Mouse (Mus musculus): ENCODE measurements around the gene Ubl3.
A peak's percentile ranks its signal among the peaks of the same experiment; 100 is the strongest.

Ubl3 gene

DNA sequence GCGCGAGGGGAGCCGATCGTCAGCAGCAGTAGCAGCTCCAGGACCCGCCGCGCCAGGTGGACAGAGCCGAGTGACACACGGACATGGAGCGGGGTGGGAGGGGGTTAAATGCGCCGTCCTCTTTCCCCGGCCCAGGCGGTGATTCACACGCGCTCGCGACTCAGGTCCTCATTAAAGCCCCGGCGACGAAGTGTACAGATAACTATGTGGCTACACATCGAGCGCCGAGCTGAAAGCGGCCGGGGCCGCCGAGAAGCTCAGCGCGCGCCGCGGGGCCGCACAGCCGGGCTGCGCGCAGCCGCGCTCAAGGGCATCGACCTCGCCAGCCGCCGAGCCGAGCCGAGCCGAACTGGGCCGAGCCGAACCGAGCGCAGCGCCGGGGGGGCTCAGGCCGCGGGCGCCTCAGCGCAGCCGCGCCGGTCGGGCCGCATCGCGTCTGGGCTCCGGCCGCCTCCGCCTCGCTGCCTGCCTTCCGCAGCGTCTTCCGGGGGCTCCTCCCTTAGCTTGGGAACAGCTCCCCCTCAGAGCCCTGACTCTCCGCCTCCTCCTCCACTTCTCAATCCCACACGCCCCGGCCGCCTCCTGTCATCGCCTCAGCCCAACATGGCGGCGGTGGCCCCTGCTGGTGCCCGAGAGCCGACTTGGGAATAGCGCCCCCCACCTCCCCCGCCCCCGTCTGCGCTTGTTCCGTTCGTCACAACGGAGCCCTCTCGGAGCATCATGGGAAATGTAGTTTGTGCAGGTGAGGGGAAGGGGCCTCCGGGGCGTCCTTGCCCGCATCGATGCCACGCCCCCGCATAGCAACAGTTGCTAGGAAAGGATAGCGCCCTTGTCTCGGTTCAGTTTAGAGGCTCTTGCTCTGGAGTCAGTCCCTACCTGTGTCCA lies at the start of gene Ubl3:
Ubl3 (minus strand) TSS at position 603 of the 885 bp plus-strand sequence.
- peak; percentile 97 for DNase-seq (ENCODE audit: low read depth, low spot score)

DNA sequence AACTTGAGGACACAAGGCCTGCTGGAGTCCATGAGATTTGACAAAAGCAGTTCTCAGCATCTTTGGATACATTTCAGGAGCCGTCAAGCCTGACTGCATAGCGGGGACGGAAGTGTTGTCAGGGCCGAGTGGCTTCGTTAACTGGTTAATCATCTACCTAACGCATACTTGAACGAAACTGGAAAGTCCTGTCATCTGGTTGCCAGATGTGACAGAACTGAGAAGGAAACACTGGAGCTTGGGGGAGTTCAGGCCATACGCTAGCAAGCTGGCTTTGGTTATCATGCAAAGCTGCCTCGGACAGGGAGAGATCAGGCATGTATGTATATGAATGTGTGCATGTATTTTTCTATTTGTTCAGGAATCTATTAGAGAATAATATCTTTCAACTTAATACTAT lies 45.8 kb upstream of the Ubl3 start:
- DNase-seq (ENCODE audit: low read depth, low spot score) = no peak

DNA sequence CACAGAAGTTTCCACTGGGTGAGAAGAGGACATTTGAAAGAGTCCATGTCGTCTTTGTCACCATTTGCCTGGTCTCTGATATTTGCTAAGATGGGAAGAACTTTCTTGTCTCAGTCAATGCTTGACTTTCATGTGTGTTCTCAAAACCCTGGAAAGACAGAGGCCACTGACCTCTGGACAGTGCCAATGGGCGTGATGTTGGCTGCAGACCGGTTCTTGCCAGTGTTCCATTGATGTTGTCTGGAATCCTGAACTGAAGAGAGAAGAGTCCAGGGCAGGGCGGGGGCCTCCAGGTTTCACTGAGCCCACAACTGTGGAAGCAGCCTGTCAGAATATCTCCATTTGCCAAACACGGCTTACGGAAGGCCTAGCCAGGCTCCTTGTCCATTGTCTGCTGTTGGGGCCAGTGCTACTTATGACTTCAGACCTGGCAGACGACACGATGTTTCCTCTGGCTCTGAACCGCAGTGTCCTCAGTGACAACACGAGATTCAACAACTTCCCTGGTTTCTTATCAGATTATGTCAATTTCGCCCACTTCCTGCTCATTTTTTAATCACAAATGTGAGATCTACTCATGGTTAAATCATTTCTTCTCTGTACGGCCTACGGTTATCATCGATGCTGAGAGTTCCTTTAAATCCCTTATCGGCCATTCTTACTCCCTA lies 43.6 kb upstream of the Ubl3 start:
- DNase-seq (ENCODE audit: low read depth, low spot score) = no peak

DNA sequence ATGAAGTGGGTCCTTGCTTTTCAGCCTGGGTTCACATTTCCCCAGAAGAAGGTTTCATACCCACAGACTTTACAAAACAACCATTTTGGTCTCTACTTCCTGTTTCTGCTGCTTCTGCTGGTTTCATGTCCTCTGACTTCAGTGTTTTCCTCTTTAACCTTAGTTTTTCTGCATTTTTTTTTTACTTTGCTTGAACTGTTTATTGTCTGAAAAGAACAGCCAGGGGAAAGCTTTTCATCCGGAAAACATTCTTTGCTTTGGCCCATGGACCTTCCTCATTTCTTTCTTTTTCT lies 42.8 kb upstream of the Ubl3 start:
- DNase-seq (ENCODE audit: low read depth, low spot score) = no peak

DNA sequence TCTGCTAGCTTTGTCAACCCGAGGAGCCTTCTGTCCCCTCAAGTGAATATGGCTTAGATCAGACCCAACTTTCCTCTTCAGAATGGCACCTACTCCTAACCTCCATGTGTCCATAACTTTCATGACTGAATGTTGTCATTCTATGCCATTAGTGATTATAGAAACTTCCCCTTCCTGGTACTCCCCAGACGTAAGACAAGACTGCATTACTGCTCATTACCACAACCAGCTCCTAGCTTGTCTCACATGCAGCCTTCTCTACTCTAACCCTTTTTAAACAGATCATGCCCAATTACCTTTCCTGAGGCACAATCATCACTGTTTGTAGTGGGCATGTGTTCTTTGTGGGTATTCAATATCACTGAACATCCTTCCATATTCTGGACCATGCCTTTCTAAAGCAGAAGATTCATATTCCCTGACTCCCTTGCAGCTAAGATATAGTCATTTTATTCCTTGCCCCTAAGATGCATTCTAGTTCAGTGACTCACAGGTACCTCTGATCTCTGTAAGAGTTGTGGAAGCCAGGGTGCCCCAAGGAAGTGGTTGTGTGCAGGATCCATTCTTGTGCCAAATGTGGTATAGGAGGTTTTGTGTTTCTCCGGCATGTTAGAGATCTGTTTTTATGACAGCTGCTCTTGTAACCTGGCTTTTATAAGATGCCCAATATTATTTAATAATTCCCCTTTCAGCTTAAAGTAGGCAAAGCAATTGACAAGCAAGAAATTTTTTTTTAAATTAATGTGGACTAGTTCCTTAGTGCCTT lies 42.3 kb upstream of the Ubl3 start:
- DNase-seq (ENCODE audit: low read depth, low spot score) = no peak

DNA sequence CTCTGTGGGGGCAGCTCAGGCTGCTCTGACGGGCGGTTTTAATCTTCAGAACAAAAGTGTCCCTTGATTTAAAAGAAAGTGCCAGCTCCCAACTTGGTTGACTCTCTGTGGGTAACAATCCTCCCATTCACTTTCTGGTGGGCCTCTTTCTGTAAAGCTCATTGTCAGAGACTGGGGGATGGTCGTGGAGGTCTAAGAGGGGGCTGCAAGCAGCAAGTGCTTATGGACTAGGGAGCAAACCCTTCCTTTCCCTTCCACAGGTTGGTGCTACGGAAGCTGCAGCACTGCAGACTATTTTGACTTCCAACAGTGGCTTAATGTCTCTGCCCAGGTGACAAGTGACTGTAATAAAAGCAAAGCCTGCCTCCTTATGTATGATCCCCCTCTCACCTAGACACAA lies 41.0 kb upstream of the Ubl3 start:
- DNase-seq (ENCODE audit: low read depth, low spot score) = no peak

DNA sequence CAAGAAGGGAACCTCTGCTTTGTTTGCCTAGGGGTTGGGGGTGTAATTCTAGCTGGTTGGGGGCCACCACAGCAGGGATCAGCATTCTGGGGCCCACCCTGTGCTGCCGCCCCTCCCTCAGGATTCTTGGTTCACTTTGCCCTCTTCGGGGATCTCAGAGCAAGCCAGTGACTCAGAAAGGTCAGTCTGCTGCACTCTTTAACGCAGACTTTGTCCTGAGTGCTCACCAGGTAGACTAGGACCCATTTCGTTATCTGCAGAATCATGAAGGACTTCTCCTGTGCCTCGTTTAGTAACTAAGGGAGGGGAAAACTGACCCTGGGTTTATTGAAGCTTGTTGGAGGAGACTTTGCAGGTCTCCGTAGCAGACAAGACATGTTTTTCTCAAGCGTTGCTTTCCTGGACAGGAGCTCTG lies 38.9 kb upstream of the Ubl3 start:
- no peak for DNase-seq (ENCODE audit: low read depth, low spot score)

DNA sequence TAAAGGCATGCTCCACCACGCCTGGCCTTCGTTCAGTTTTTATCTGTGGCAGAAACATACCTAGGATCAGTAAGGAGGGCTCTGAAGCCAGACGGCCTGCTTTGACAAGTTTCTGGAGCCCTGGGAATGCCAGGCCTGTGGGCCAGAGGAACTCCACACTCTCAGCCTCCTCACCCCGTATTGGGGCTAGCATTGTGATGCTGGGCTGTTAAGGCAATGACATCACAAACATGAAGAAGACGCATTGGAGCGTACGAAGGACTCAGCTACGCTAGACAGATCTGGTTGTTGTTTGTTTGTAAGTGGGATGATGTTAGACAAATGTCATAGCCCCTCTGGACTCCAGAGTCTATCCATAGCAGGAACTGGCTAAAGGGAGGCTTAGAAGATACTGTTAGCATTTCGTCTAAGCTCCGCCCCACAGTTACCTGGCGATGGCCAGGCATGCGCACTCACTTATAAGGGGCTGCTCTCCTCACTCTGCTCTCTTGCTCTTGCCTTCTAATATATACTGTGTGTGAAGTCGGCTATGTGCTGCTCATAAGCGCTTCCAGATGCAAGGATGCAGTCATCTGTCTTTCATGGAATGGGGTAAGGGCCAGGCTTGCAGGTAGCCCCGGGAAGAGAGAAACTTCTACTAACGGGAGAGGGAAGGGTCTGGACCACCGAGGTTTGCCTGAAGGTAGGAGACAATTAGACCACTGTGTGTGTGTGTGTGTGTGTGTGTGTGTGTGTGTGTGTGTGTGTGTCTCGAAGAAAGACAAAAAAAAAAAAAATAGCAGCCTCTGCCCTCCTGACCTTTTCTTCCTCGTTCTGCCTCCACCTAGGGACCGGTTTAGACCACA lies 38.2 kb upstream of the Ubl3 start:
- no peak for DNase-seq (ENCODE audit: low read depth, low spot score)

DNA sequence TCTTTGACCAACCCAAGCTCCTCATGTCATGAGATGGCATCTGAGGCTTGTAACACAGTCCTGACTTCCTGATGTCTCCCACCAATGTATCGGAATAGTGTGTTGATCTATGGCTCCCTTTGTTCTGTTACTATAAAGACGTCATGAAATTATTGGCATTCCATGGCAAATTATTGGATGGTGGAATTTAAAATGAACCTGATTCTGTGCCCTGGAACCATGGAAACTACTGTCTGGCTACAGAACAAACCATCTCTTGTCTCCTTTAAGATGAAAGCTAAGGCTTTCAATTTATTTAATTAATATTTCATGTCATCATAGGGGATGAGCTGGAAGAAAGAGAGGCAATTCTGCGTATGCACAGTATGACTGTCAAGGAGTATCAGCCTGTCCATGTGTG lies 36.4 kb upstream of the Ubl3 start:
- no peak for DNase-seq (ENCODE audit: low read depth, low spot score)

DNA sequence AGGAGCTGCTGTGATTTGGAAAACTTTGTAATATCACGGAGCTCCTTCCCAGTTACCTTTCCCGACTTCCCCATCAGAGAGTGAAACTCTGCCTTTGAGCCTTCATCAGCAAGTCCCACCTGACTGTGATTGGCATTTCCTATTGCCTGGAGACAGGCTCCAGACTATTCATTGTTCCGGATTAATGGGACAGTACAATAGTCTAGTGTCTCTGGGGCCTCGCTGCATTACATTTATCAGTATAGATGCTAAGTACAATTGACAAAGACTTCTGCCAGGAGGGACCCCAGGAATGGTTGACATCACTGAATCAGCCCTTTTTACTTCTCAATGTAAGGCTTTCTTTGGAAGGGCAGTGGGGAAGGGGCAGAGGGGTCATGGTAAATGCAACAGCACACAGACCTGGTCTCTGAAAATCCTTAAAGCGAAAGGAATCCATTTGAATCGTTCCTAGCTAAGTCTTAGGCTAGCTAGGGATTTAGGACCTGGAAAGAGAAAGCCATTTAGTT lies 35.6 kb upstream of the Ubl3 start:
- DNase-seq (ENCODE audit: low read depth, low spot score) = no peak

DNA sequence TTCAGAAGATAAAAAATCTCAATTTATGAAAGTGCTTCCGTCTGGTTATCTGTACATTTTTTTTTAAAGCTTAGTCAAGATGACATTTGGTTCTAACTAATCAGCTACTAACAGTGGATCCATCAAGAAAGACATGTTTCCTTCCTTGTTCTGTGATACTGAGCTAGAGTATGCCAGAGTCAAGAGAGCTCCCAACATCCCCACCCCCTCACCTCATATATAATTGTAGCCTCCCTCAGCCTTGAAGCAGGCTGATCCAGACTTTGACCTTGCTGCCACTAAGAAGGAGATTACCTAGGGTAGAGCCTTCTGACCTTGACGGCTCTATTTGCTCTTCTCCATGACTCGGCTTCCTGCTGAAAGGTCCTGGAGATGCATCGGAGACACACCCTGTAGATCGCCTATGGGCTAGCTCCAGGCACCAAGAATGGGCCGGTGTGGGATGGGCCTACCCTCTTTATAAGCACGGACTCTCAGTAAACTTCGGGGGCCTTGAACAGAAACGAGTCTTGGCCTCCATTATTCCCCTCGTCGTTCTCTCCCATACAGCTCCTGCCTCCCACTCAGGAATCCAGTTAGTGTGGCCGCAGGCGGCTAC lies 27.9 kb upstream of the Ubl3 start:
- no peak for DNase-seq (ENCODE audit: low read depth, low spot score)

DNA sequence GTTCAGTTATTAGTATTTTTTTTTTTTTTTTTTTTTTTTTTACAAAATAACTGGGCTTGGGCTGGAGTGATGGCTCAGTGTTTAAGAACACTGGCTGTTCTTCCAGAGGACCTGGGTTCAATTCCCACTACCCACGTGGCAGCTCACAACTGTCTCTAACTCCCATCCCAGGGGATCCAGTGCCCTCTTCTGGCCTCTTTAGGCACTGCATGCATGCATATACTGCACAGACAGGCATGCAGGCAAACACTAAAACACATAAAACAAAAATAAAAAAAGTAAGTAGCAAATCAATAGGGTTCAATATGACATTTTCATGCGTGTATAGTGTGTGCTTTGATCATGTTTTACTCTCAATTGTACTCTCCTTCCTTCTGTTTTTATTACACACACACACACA lies 26.6 kb upstream of the Ubl3 start:
- no peak for DNase-seq (ENCODE audit: low read depth, low spot score)

DNA sequence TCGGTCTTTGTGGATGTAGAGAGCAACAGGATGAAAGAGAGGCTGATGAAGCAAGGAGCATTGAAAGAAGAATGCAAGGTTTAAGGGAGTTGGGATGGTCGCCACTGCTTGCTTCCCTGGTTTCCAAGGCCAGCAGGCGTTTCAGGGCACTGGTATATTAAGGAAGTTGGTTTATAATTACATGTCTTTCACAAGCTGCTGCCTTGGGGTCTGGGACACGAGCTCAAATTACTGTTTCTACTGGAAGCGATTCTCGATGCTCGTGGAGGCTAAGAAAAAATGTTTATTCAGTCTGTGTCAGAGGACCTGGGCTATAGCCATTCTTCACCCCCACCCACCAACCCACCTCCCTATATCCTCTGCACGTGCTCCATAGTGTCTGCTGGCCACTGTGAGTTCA lies 25.8 kb upstream of the Ubl3 start:
- DNase-seq (ENCODE audit: low read depth, low spot score) = no peak

DNA sequence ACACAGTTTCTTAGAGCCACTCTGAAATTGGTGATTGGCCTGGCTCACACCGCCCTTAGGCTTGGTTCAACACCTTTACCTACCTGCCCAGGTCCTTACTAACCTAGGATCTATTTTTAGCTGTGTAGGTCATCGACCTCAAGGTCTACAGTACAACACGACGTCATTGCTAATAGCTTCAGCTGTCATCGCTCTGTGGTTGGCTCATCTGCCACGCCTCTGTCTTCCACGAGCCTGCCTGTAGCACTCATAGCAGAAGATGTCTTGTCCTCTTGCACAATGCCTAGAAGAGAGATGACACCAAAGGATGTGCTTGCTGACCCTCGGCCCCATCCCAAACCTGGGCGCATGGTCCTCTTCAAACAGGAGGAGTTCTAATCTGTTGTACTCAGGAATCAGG lies 24.7 kb upstream of the Ubl3 start:
- no peak for DNase-seq (ENCODE audit: low read depth, low spot score)

DNA sequence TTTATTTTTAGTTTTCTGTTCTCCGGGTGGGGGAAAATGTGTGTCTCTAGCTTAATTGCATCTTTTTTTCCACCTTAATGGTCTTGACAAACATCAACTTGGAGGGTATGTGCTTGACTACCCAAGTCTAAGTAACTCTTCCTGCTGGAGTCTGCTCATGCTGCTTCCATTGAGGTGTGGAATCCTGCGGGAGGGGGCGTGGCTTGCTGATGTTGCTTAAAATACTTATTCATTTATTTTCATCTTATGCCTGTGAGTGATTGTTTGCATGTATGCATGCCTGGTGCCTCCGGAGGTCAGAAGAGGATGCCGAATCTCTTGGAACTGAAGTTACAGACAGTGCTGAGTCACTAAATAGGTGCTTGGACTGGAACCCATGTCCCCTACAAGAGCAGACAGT lies 22.6 kb upstream of the Ubl3 start:
- DNase-seq (ENCODE audit: low read depth, low spot score) = no peak

DNA sequence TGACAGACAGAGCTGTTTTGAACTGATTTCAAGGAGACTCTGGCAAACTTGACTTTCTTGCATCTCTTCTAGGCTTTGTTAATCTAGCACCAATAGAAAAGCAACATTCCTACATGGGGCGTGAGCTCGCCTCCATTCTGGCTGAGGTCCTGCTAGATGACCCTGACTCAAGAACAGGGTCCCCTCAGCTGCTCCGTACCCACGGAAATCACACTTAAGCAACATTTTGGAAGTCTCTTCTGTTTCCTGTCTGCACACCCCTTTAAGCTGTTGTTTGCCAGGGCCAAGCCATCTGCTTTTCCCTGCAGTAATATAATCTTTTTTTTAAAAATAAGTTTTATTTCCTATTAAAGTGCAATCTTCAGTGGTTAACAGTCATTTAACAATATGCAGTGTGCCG lies 20.1 kb upstream of the Ubl3 start:
- DNase-seq (ENCODE audit: low read depth, low spot score) = no peak

DNA sequence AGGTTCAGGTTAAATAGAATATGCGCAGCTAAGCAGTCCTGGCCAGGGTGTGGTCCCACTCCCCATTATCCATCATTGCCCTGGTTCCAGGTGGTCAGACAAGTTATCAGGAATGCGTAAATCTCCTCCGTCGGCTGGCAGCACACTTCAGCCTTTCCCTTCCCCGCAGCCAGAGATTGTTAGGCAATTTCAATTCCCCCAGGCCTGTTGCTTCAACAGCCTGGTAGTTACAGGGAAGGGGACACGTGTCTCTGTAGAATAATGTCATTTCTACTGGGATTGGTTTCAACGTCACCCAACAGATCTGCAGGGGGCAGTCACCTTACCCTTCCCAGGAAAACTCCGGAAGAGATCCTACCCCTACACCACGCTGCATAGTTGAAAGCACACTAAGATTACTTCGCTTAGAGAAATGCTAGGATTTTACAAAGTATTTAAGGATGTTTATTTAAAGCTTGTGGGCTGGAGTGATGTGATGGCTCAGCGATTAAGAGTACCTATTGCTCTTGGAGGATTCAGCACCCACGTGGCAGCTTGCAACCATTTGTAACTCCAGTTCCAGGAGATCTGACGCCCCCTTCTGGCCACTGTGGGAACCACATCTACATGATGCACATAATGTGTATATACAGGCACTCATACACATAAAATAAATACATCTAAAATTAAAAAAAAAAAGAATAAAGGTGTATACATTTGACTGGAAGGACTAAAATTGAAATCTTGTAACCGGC lies 18.1 kb upstream of the Ubl3 start:
- DNase-seq (ENCODE audit: low read depth, low spot score) = no peak

DNA sequence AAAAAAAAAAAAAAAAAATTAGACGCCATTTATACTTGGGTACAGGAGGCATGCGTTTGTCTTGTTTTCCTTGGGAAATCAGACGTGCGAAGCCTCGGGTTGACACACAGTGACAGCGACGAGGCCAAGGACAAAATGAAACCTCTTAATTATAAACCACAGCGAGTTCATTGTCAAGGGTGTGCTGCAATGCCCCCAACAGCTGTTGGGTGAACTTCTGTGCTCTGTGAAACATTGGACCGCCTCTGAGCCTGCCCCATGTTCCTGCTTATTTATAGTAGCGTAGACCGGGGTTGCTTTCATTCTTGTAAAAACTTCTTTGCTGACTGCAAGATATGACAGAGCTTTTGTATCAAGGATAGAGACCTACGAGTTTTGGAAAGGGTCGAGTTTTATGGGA lies 16.9 kb upstream of the Ubl3 start:
- DNase-seq (ENCODE audit: low read depth, low spot score) = no peak

DNA sequence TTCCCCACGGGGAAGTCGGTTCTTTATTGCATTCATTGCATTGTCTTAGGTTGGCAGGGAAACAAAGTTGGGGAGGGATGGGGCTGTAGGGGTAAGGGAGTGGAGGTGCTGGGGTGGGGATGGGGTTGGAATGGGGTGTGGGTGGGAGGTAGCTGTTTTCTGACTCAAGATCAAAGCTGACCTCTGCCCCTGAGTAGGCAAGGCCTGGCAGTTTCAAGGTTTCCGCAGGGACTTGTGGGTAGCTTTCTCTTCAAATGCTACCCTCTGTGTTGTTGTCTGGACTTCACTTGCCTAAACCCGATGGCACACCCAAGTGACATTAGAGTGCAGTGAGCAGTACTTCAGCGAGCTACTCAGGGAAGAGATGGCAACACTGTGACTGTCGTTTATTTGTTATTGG lies 13.0 kb upstream of the Ubl3 start:
- no peak for DNase-seq (ENCODE audit: low read depth, low spot score)

DNA sequence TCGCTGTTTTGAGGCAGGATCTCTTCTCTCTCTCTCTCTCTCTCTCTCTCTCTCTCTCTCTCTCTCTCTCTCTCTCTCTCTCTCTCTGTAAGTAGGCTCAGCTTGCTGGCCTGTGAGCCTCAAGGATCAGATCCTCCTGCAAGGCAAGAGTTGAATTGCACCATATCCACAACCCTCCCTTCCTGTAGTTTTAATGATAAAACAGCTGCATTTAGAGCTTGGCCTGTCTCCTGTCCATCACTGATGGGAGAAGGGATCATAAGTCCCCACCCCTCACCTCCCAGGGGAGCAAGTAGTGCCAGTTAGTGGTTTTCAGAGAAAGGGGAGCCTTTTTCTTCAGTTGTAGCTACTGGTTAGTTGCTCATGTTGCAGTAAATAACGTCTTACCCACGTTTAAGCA lies 11.5 kb upstream of the Ubl3 start:
- DNase-seq (ENCODE audit: low read depth, low spot score) = no peak

DNA sequence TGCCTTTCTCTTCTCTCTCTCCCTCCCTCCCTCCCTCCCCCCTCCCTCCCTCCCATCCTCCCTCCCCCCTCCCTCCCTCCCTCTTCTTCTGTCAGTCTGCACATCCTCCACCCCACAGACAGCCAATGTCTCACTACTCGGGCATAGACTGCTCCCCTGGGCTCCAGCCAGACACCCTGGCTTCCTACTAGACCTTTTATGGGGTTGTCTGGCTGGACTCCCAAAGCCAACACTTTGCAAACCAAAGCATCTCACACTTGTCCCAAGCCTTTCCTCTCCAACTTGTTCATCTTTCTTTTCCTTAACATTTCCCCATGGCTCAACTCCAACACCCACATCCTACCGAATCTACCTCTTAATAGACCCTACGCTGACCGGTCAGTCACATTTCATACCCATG lies 10.7 kb upstream of the Ubl3 start:
- DNase-seq (ENCODE audit: low read depth, low spot score) = no peak
